Mouse (Mus musculus) liver, embryonic 14.5 days (tissue): ENCODE results near the gene Zfp583. TPM values are rescaled to one million over a fixed set of nuclear protein-coding genes. Genes with fewer than 3 reads are reported as not detected.

Experiments used
- ATAC-seq: fragments of 200-750 bp; cut with Nextera tagmentation; 2 replicates; pipeline ENCODE4 v1.8.0; 2017; ENCODE audit warnings: moderate number of reproducible peaks, mild to moderate bottlenecking, moderate library complexity; ENCODE audit not compliant: insufficient read depth
- DNase-seq, 3 experiments: peaks; one replicate each; pipeline ENCODE4 v3.0.0-alpha.2; 2012 to 2013; ENCODE audit warnings: low read depth in 3 of 3, low spot score in 3 of 3
- H3K27ac ChIP-seq: fragments of 300-500 bp; sonication (generic); 2 replicates; pipeline ENCODE4 v1.5.1; 2014; ENCODE audit warnings: moderate library complexity, mild to moderate bottlenecking, control low read depth, inconsistent platforms
- H3K27me3 ChIP-seq: fragments of 300-500 bp; sonication (generic); 2 replicates; pipeline ENCODE4 v1.6.1; 2014; ENCODE audit warnings: mild to moderate bottlenecking, low read length, moderate library complexity; ENCODE audit not compliant: control insufficient read depth, insufficient read depth
- H3K36me3 ChIP-seq: fragments of 300-500 bp; sonication (generic); replicated peaks from 2 replicates; pipeline ENCODE4 v1.6.1; 2014; ENCODE audit warnings: low read depth; ENCODE audit not compliant: control insufficient read depth, insufficient read depth
- H3K4me1 ChIP-seq, 2 experiments: fragments of 200-500 bp in 1 of 2; fragments of 300-500 bp in 1 of 2; sonication (generic) in 1 of 2; replicated peaks; 2 replicates each; pipeline ENCODE4 v1.6.1; 2012 to 2014; ENCODE audit warnings: antibody characterized with exemption in 1 of 2, inconsistent platforms in 1 of 2, low read length in 1 of 2; ENCODE audit not compliant: control insufficient read depth in 2 of 2, insufficient read depth in 2 of 2
- H3K4me2 ChIP-seq: fragments of 300-500 bp; sonication (generic); 2 replicates; pipeline ENCODE4 v1.6.1; 2014; ENCODE audit warnings: low read depth, mild to moderate bottlenecking, control low read depth, moderate library complexity
- H3K4me3 ChIP-seq, 2 experiments: fragments of 200-500 bp in 1 of 2; fragments of 300-500 bp in 1 of 2; sonication (generic) in 1 of 2; 2 replicates each; pipeline ENCODE4 v1.5.1; 2012 to 2014; ENCODE audit warnings: low read depth in 2 of 2, low read length in 2 of 2, mild to moderate bottlenecking in 2 of 2, control low read depth in 1 of 2, inconsistent platforms in 1 of 2, moderate library complexity in 1 of 2; ENCODE audit not compliant: insufficient read depth in 1 of 2
- H3K9ac ChIP-seq: fragments of 300-500 bp; sonication (generic); replicated peaks from 2 replicates; pipeline ENCODE4 v1.6.1; 2014; ENCODE audit warnings: mild to moderate bottlenecking, control low read depth, moderate library complexity
- H3K9me3 ChIP-seq: fragments of 300-500 bp; sonication (generic); 2 replicates; pipeline ENCODE4 v1.6.1; 2016; ENCODE audit warnings: low read length, mixed read lengths; ENCODE audit not compliant: control insufficient read depth
- CTCF ChIP-seq: IDR thresholded peaks from 2 replicates; pipeline ENCODE4 v1.5.1; 2016; ENCODE audit warnings: antibody characterized with exemption, low read depth, control low read depth
- EP300 ChIP-seq: IDR thresholded peaks from 2 replicates; pipeline ENCODE4 v1.6.1; 2016; ENCODE audit warnings: antibody characterized with exemption, low read depth
- WGBS: fragments of 180-500 bp; shearing (Covaris S2); extraction: QIAGEN DNeasy Blood & Tissue Kit; methylation state at CpG from one replicate; pipeline ENCODE4 v1.1.7; 2014; ENCODE audit not compliant: insufficient replicate concordance; 5-methylcytosine and 5-hydroxymethylcytosine counted together
- polyA plus RNA-seq, 2 experiments: library from polyadenylated mRNA; depleted of rRNA in 1 of 2; stranded (reverse) in 1 of 2; unstranded in 1 of 2; fragments of >200 nt; fragmentation: Nextera tagmentation in 1 of 2; extraction: Ambion mirVana in 1 of 2; gene quantifications; 2 replicates each; pipeline versions ENCODE4 v1.2.1 to v1.2.3; 2012 to 2014

Gene Zfp583
- polyA plus RNA-seq, 2 experiments: 0.79 to 0.88 TPM

GRCm38 (mm10) chr7:6282749-6283148 is 48.3 kb downstream of the Zfp583 start:
- Histone ChIP-seq H3K4me1 (peaks cover 9 to 30% of the 10 kb centered on the region in 2 experiments), H3K9me3 (no peaks in the 10 kb centered on the region), H3K27me3 (no peaks in the 10 kb centered on the region), H3K9ac (peak overlapping the region; percentile 70; the same call in 1 of the 2 replicates), H3K4me3 (peak overlapping the region; percentile 67 to 97; a peak in 3 of 4 replicates), H3K4me2 (peak overlapping the region; percentile 85), H3K36me3 (no peaks in the 10 kb centered on the region), H3K27ac (no peak overlapping the region)
- ATAC-seq: no peak
- WGBS: 3% methylated on average over 1 of the region's 1 CpGs
- peak; percentile 70 to 78 (median 73) for DNase-seq
- peak; percentile 78 for TF ChIP-seq CTCF
- TF ChIP-seq EP300: no peak

GRCm38 (mm10) chr7:6277906-6278305 is 53.2 kb downstream of the Zfp583 start:
- Histone ChIP-seq H3K4me2 (no peak overlapping the region), H3K9ac (no peak overlapping the region), H3K27me3 (no peaks in the 10 kb centered on the region), H3K4me1 (peaks cover 5 to 16% of the 10 kb centered on the region in 2 experiments), H3K9me3 (no peaks in the 10 kb centered on the region), H3K36me3 (no peaks in the 10 kb centered on the region), H3K27ac (peak overlapping the region; percentile 14; the same call in 1 of the 2 replicates), H3K4me3 (no peak overlapping the region)
- peak; percentile 42 to 46 (median 44) for DNase-seq
- peak; percentile 85 for ATAC-seq
- TF ChIP-seq EP300: peak; percentile 85
- no peak for TF ChIP-seq CTCF
- WGBS: 16% methylated on average over 3 of the region's 3 CpGs

GRCm38 (mm10) chr7:6265695-6266094 is 65.4 kb downstream of the Zfp583 start:
- no peak for TF ChIP-seq EP300
- peak; percentile 90 for TF ChIP-seq CTCF
- H3K27me3 ChIP-seq: no peaks in the 10 kb centered on the region
- H3K4me1 ChIP-seq: no peaks in the 10 kb centered on the region
- no peaks in the 10 kb centered on the region for H3K36me3 ChIP-seq
- 39% methylated on average over 8 of the region's 8 CpGs for WGBS
- 0 out of 2 replicates have a peak, but pooled peaks have one; percentile 41 for ATAC-seq
- peak in 1 of 3 experiments; percentile 42 for DNase-seq
- no peak overlapping the region for H3K9ac ChIP-seq
- H3K4me3 ChIP-seq: no peak overlapping the region
- no peak overlapping the region for H3K4me2 ChIP-seq
- H3K9me3 ChIP-seq: no peaks in the 10 kb centered on the region
- no peak overlapping the region for H3K27ac ChIP-seq

Other genes starting within 250 kb of the Zfp583 start
- gene Zfp787, start 175.3 kb downstream of the Zfp583 start, polyA plus RNA-seq (2012; rRNA removed): 11.6 and 12.5 TPM in 2 replicates
- gene Zfp787, start 175.3 kb downstream of the Zfp583 start, polyA plus RNA-seq (2014; fragmentation: Nextera tagmentation; extraction: Ambion mirVana): 6.7 and 6.9 TPM in 2 replicates
- 10.1 and 13.8 TPM in 2 replicates for gene Zfp444, start 159.1 kb downstream of the Zfp583 start, polyA plus RNA-seq (2012; rRNA removed)
- 15.0 and 16.3 TPM in 2 replicates for gene Zfp444, start 159.1 kb downstream of the Zfp583 start, polyA plus RNA-seq (2014; fragmentation: Nextera tagmentation; extraction: Ambion mirVana)
- not detected in 2 replicates for gene Galp, start 134.2 kb downstream of the Zfp583 start, polyA plus RNA-seq (2012; rRNA removed)
- not detected in 2 replicates for gene Galp, start 134.2 kb downstream of the Zfp583 start, polyA plus RNA-seq (2014; fragmentation: Nextera tagmentation; extraction: Ambion mirVana)
- gene Zscan5b, start 109.0 kb downstream of the Zfp583 start, polyA plus RNA-seq (2012; rRNA removed): not detected in 2 replicates
- not detected in 2 replicates for gene Zscan5b, start 109.0 kb downstream of the Zfp583 start, polyA plus RNA-seq (2014; fragmentation: Nextera tagmentation; extraction: Ambion mirVana)
- gene Epp13, start 78.6 kb downstream of the Zfp583 start, polyA plus RNA-seq (2012; rRNA removed): not detected in 2 replicates
- gene Epp13, start 78.6 kb downstream of the Zfp583 start, polyA plus RNA-seq (2014; fragmentation: Nextera tagmentation; extraction: Ambion mirVana): not detected in 2 replicates
- 1.7 and 2.2 TPM in 2 replicates for gene Zfp667, start 44.7 kb downstream of the Zfp583 start, polyA plus RNA-seq (2012; rRNA removed)
- 5.3 and 6.6 TPM in 2 replicates for gene Zfp667, start 44.7 kb downstream of the Zfp583 start, polyA plus RNA-seq (2014; fragmentation: Nextera tagmentation; extraction: Ambion mirVana)
- gene Gm3854, start 12.5 kb upstream of the Zfp583 start, polyA plus RNA-seq (2012; rRNA removed): 0.13 and 0.20 TPM in 2 replicates
- 0.06 and 0.16 TPM in 2 replicates for gene Gm3854, start 12.5 kb upstream of the Zfp583 start, polyA plus RNA-seq (2014; fragmentation: Nextera tagmentation; extraction: Ambion mirVana)
- 0.23 and 0.67 TPM in 2 replicates for gene Zfp78, start 32.0 kb upstream of the Zfp583 start, polyA plus RNA-seq (2012; rRNA removed)
- 0.76 and 0.83 TPM in 2 replicates for gene Zfp78, start 32.0 kb upstream of the Zfp583 start, polyA plus RNA-seq (2014; fragmentation: Nextera tagmentation; extraction: Ambion mirVana)
- gene Zfp28, start 52.0 kb upstream of the Zfp583 start, polyA plus RNA-seq (2012; rRNA removed): 0.63 and 1.0 TPM in 2 replicates
- gene Zfp28, start 52.0 kb upstream of the Zfp583 start, polyA plus RNA-seq (2014; fragmentation: Nextera tagmentation; extraction: Ambion mirVana): 0.91 and 1.2 TPM in 2 replicates
- 0.03 and 0.42 TPM in 2 replicates for gene Smim17, start 67.4 kb upstream of the Zfp583 start, polyA plus RNA-seq (2012; rRNA removed)
- gene Smim17, start 67.4 kb upstream of the Zfp583 start, polyA plus RNA-seq (2014; fragmentation: Nextera tagmentation; extraction: Ambion mirVana): not detected in 2 replicates
- not detected in 2 replicates for gene Gm20715, start 79.0 kb upstream of the Zfp583 start, polyA plus RNA-seq (2012; rRNA removed)
- not detected in 2 replicates for gene Gm20715, start 79.0 kb upstream of the Zfp583 start, polyA plus RNA-seq (2014; fragmentation: Nextera tagmentation; extraction: Ambion mirVana)
- gene Olfr1344, start 107.4 kb upstream of the Zfp583 start, polyA plus RNA-seq (2012; rRNA removed): not detected in 2 replicates
- gene Olfr1344, start 107.4 kb upstream of the Zfp583 start, polyA plus RNA-seq (2014; fragmentation: Nextera tagmentation; extraction: Ambion mirVana): not detected in 2 replicates
- not detected in 2 replicates for gene Olfr1336, start 124.9 kb upstream of the Zfp583 start, polyA plus RNA-seq (2012; rRNA removed)
- gene Olfr1336, start 124.9 kb upstream of the Zfp583 start, polyA plus RNA-seq (2014; fragmentation: Nextera tagmentation; extraction: Ambion mirVana): not detected in 2 replicates
- gene Olfr1346, start 135.8 kb upstream of the Zfp583 start, polyA plus RNA-seq (2012; rRNA removed): not detected in 2 replicates
- not detected in 2 replicates for gene Olfr1346, start 135.8 kb upstream of the Zfp583 start, polyA plus RNA-seq (2014; fragmentation: Nextera tagmentation; extraction: Ambion mirVana)
- gene Olfr5, start 155.7 kb upstream of the Zfp583 start, polyA plus RNA-seq (2012; rRNA removed): not detected in 2 replicates
- gene Olfr5, start 155.7 kb upstream of the Zfp583 start, polyA plus RNA-seq (2014; fragmentation: Nextera tagmentation; extraction: Ambion mirVana): not detected in 2 replicates
- not detected in 2 replicates for gene Olfr1347, start 168.5 kb upstream of the Zfp583 start, polyA plus RNA-seq (2012; rRNA removed)
- not detected in 2 replicates for gene Olfr1347, start 168.5 kb upstream of the Zfp583 start, polyA plus RNA-seq (2014; fragmentation: Nextera tagmentation; extraction: Ambion mirVana)
- gene Olfr1348, start 177.5 kb upstream of the Zfp583 start, polyA plus RNA-seq (2012; rRNA removed): not detected in 2 replicates
- not detected in 2 replicates for gene Olfr1348, start 177.5 kb upstream of the Zfp583 start, polyA plus RNA-seq (2014; fragmentation: Nextera tagmentation; extraction: Ambion mirVana)
- gene Olfr1349, start 191.7 kb upstream of the Zfp583 start, polyA plus RNA-seq (2012; rRNA removed): not detected in 2 replicates
- gene Olfr1349, start 191.7 kb upstream of the Zfp583 start, polyA plus RNA-seq (2014; fragmentation: Nextera tagmentation; extraction: Ambion mirVana): not detected in 2 replicates
- not detected in 2 replicates for gene Olfr1350, start 233.6 kb upstream of the Zfp583 start, polyA plus RNA-seq (2012; rRNA removed)
- not detected in 2 replicates for gene Olfr1350, start 233.6 kb upstream of the Zfp583 start, polyA plus RNA-seq (2014; fragmentation: Nextera tagmentation; extraction: Ambion mirVana)